ENCODE assay signal across 13 mouse cellular contexts in genomic region chr3:130149180-130149579, GRCm38 (mm10). TPM values are rescaled to one million over a fixed set of nuclear protein-coding genes. Genes with fewer than 3 reads are reported as not detected.
"Had no signal": no experiment of that assay in that cellular context is flagged by ENCODE, and none has a peak within 500 bp of the region (broad histone marks: within the 10 kb centered on the region; RNA-seq: fewer than 3 reads in every experiment).

No protein-coding gene starts in this region.

- H3K27me3 ChIP-seq: megakaryocyte, embryonic 14.5 days; midbrain, embryonic 12.5 days; neural tube, embryonic 12.5 days had no signal

- H3K4me1 ChIP-seq: megakaryocyte, embryonic 14.5 days; neural tube, embryonic 12.5 days had no signal

- H3K4me3 ChIP-seq: megakaryocyte, embryonic 14.5 days; midbrain, embryonic 12.5 days; neural tube, embryonic 12.5 days had no signal

- H3K27ac ChIP-seq: liver, embryonic 14.5 days; macrophage; midbrain, embryonic 12.5 days; neural tube, embryonic 12.5 days had no signal

- DNase-seq: lung, adult 18-20 months; lung, embryonic 14.5 days; lung, postnatal 10 days; midbrain, embryonic 14.5 days; right cerebral cortex, postnatal 14 days; thymus, adult 18-20 months; thymus, postnatal 14 days; thymus, postnatal 36 days had no signal

RNA-seq across cellular contexts. Expression of gene Col25a1, which starts 17.9 kb away (rescaled TPM):
- polyA plus RNA-seq: macrophage had no signal
